Mouse (Mus musculus) cortical plate, adult 2 months (tissue): ENCODE measurements around the gene Leng1.

Experiments
- CTCF ChIP-seq: fragments of 200-500 bp; IDR thresholded peaks from 2 replicates; pipeline ENCODE4 v1.5.1; 2011; ENCODE audit warnings: mild to moderate bottlenecking, control low read depth, low read length; ENCODE audit not compliant: insufficient read depth; ENCODE audit errors: extremely low read depth
- POLR2A ChIP-seq: fragments of 200-500 bp; IDR thresholded peaks from 2 replicates; pipeline ENCODE4 v1.6.1; 2011; ENCODE audit warnings: mild to moderate bottlenecking, low read length, control low read depth; ENCODE audit not compliant: insufficient read depth; ENCODE audit errors: extremely low read depth

DNA sequence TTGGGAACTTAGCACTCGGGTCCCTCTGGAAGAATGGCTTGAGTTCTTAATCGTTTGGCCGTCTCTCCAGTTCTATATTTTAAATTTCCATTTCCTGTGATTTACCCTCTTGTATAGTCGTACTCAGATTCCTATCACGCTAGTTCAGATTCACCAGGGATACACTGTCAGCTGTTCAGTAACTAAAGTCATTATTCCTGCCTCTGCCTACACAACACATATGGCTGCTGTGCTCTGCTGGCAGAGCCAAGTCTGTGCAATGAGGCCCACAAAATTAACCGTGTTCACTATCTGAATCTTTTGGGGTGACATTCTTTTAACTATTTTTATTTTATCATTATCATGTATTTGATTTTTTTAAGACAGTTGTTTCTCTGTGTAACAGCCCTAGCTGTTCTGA lies 32.8 kb upstream of the Leng1 start:
- TF ChIP-seq CTCF (no peak), POLR2A (no peak)
